Mouse (Mus musculus) liver, embryonic 11.5 days (tissue): ENCODE data around the gene Tmc5. TPM values are rescaled to one million over a fixed set of nuclear protein-coding genes. Genes with fewer than 3 reads are reported as not detected.

ENCODE experiments used
- ATAC-seq: fragments of 200-750 bp; cut with Nextera tagmentation; replicated peaks from 2 replicates; pipeline ENCODE4 v1.8.0; 2017; ENCODE audit warnings: moderate number of reproducible peaks, mild to moderate bottlenecking, moderate TSS enrichment, moderate library complexity; ENCODE audit not compliant: low FRiP score
- DNase-seq: peaks from one replicate; pipeline ENCODE4 v3.0.0-alpha.2; 2017; ENCODE audit warnings: low spot score
- H3K27ac ChIP-seq: fragments of 300-500 bp; sonication (generic); 2 replicates; pipeline ENCODE4 v1.5.1; 2014; ENCODE audit warnings: mild to moderate bottlenecking, low read depth, low read length, control low read depth
- H3K27me3 ChIP-seq: fragments of 300-500 bp; sonication (generic); replicated peaks from 2 replicates; pipeline ENCODE4 v1.6.1; 2014; ENCODE audit warnings: low read length, mixed read lengths; ENCODE audit not compliant: control insufficient read depth, insufficient read depth
- H3K36me3 ChIP-seq: fragments of 300-500 bp; sonication (generic); 2 replicates; pipeline ENCODE4 v1.6.1; 2014; ENCODE audit warnings: mild to moderate bottlenecking, low read length, moderate library complexity, mixed read lengths; ENCODE audit not compliant: control insufficient read depth, insufficient read depth
- H3K4me1 ChIP-seq: fragments of 300-500 bp; sonication (generic); replicated peaks from 2 replicates; pipeline ENCODE4 v1.6.1; 2014; ENCODE audit warnings: low read length, mixed read lengths; ENCODE audit not compliant: control insufficient read depth, insufficient read depth
- H3K4me2 ChIP-seq: fragments of 300-500 bp; sonication (generic); 2 replicates; pipeline ENCODE4 v1.6.1; 2014; ENCODE audit warnings: mild to moderate bottlenecking, control low read depth, moderate library complexity
- H3K4me3 ChIP-seq: fragments of 300-500 bp; sonication (generic); 2 replicates; pipeline ENCODE4 v1.5.1; 2014; ENCODE audit warnings: low read depth, low read length, control low read depth
- H3K9ac ChIP-seq: fragments of 300-500 bp; sonication (generic); 2 replicates; pipeline ENCODE4 v1.6.1; 2014; ENCODE audit warnings: low read depth, low read length, control low read depth
- H3K9me3 ChIP-seq: fragments of 300-500 bp; sonication (generic); 2 replicates; pipeline ENCODE4 v1.6.1; 2016; ENCODE audit warnings: low read length, inconsistent platforms, mixed read lengths; ENCODE audit not compliant: control insufficient read depth
- WGBS: fragments of 180-500 bp; shearing (Covaris S2); extraction: QIAGEN DNeasy Blood & Tissue Kit; methylation state at CpG from one replicate; pipeline ENCODE4 v1.1.7; 2014; 5-methylcytosine and 5-hydroxymethylcytosine counted together
- polyA plus RNA-seq: library from polyadenylated mRNA; unstranded; fragments of >200 nt; fragmentation: Nextera tagmentation; extraction: Ambion mirVana; gene quantifications from 2 replicates; pipeline ENCODE4 v1.2.1, GENCODE M21; 2014

Tmc5 gene
- polyA plus RNA-seq, 1 experiment from 2014 or later = not detected

DNA sequence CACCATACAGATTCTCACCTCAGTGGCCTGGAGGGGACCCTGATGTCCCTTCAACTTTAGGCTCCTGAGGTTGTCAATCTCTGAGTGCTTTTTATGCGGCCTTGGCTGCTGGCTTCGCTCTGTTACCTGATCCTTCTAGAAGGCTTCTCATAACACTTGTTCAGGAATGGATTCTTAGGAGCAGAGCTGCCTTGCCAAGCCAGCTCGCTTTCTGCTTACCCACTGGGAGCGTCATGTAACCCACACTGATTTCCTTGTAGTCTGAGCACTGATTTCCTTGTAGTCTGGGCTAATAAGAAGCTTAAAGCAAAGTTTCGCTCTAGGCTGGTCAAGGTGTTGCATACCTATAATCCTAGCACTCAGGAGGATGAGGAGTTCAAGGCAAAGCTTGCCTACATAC lies 21.0 kb downstream of the Tmc5 start:
- Histone ChIP-seq H3K4me2 (no peak overlapping the region), H3K4me1 (no peaks in the 10 kb centered on the region), H3K9me3 (no peaks in the 10 kb centered on the region), H3K4me3 (no peak overlapping the region), H3K27me3 (no peaks in the 10 kb centered on the region), H3K9ac (no peak overlapping the region), H3K27ac (no peak overlapping the region), H3K36me3 (no peaks in the 10 kb centered on the region)
- 75% methylated on average over 5 of the region's 5 CpGs for WGBS
- no peak for DNase-seq
- no peak for ATAC-seq

DNA sequence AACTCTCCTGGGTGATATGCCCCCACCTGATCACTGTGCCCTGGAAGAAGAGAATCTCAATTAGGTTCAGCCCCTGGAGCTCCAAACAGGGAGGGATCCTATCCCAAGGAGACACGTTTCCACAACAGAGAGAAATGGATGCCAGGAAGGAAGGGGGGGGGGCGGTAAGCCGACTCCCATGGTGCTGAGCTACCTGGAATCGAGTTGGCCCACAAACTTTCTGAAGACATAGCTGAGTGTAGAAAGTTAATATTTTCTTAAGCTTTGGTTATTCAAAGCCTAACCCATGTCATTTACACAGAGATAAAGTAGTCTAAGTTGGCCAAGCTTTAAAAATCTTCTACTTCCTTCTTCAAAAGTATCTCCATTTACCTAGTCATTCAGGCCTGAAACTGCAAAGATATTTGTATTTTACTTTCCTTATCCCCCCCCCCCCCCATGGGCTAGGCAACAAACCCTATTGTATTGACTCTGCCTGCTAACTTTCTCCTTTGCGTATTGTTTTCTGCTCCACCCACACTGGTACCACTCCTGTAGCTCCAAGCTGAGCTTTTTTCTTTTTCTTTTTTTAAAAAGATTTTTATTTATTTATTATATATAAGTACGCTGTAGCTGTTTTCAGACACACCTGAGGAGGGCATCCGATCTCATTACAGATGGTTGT lies 23.3 kb downstream of the Tmc5 start:
- no peaks in the 10 kb centered on the region for H3K4me1 ChIP-seq
- no peak overlapping the region for H3K4me2 ChIP-seq
- DNase-seq (no peak), ATAC-seq (no peak)
- H3K27me3 ChIP-seq = no peaks in the 10 kb centered on the region
- no peak overlapping the region for H3K9ac ChIP-seq
- 83% methylated on average over 7 of the region's 7 CpGs for WGBS
- no peaks in the 10 kb centered on the region for H3K9me3 ChIP-seq
- no peak overlapping the region for H3K27ac ChIP-seq
- no peaks in the 10 kb centered on the region for H3K36me3 ChIP-seq
- H3K4me3 ChIP-seq = no peak overlapping the region

- H3K27ac ChIP-seq = no peak overlapping the region
- no peaks in the 10 kb centered on the region for H3K4me1 ChIP-seq
- no peaks in the 10 kb centered on the region for H3K27me3 ChIP-seq
- H3K9me3 ChIP-seq = no peaks in the 10 kb centered on the region
- no peaks in the 10 kb centered on the region for H3K36me3 ChIP-seq
- no peak for DNase-seq
- no peak overlapping the region for H3K4me2 ChIP-seq
- no peak overlapping the region for H3K4me3 ChIP-seq
- 73% methylated on average over 6 of the region's 6 CpGs for WGBS
- no peak overlapping the region for H3K9ac ChIP-seq
- ATAC-seq = no peak
Measured at GRCm38 (mm10) chr7:118621094-118621493, 24.0 kb downstream of the Tmc5 start.

GRCm38 (mm10) chr7:118627550-118628298 lies 30.6 kb downstream of the Tmc5 start:
- WGBS = 76% methylated on average over 13 of the region's 13 CpGs
- no peak for ATAC-seq
- no peak overlapping the region for H3K27ac ChIP-seq
- H3K9me3 ChIP-seq = no peaks in the 10 kb centered on the region
- H3K4me2 ChIP-seq = no peak overlapping the region
- H3K27me3 ChIP-seq = no peaks in the 10 kb centered on the region
- no peak overlapping the region for H3K4me3 ChIP-seq
- no peaks in the 10 kb centered on the region for H3K36me3 ChIP-seq
- no peaks in the 10 kb centered on the region for H3K4me1 ChIP-seq
- no peak for DNase-seq
- no peak overlapping the region for H3K9ac ChIP-seq

DNA sequence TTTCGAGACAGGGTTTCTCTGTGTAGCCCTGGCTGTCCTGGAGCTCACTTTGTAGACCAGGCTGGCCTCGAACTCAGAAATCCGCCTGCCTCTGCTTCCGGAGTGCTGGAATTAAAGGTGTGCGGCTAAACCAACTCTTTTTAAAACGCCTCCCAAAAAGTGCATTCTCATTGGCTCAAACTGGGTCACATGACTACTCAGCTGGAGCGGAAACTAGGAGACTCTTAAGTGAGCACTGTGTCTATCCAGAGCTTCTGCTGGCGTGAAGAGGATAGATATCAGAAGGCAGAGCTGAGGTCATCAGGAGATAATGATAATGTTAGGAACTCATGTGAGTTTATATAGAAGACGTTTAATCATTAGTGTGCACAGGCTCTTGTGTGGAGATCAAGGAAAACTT lies 36.0 kb downstream of the Tmc5 start:
- no peaks in the 10 kb centered on the region for H3K27me3 ChIP-seq
- H3K9ac ChIP-seq = no peak overlapping the region
- DNase-seq (no peak), ATAC-seq (no peak)
- no peaks in the 10 kb centered on the region for H3K4me1 ChIP-seq
- no peaks in the 10 kb centered on the region for H3K9me3 ChIP-seq
- H3K4me3 ChIP-seq = no peak overlapping the region
- WGBS = 80% methylated on average over 9 of the region's 9 CpGs
- no peak overlapping the region for H3K4me2 ChIP-seq
- H3K27ac ChIP-seq = no peak overlapping the region
- H3K36me3 ChIP-seq = no peaks in the 10 kb centered on the region

- H3K4me2 ChIP-seq = no peak overlapping the region
- no peak overlapping the region for H3K4me3 ChIP-seq
- no peak overlapping the region for H3K27ac ChIP-seq
- H3K36me3 ChIP-seq = no peaks in the 10 kb centered on the region
- ATAC-seq (no peak), DNase-seq (no peak)
- no peaks in the 10 kb centered on the region for H3K27me3 ChIP-seq
- H3K4me1 ChIP-seq = no peaks in the 10 kb centered on the region
- no peaks in the 10 kb centered on the region for H3K9me3 ChIP-seq
- no peak overlapping the region for H3K9ac ChIP-seq
- 77% methylated on average over 7 of the region's 7 CpGs for WGBS
Measured at GRCm38 (mm10) chr7:118633951-118634350, 36.9 kb downstream of the Tmc5 start.

GRCm38 (mm10) chr7:118637466-118637865 lies 40.4 kb downstream of the Tmc5 start:
- H3K9ac ChIP-seq = no peak overlapping the region
- H3K9me3 ChIP-seq = no peaks in the 10 kb centered on the region
- H3K4me2 ChIP-seq = no peak overlapping the region
- no peak overlapping the region for H3K27ac ChIP-seq
- H3K4me3 ChIP-seq = no peak overlapping the region
- ATAC-seq (no peak), DNase-seq (no peak)
- H3K4me1 ChIP-seq = no peaks in the 10 kb centered on the region
- no peaks in the 10 kb centered on the region for H3K27me3 ChIP-seq
- 31% methylated on average over 4 of the region's 4 CpGs for WGBS
- no peaks in the 10 kb centered on the region for H3K36me3 ChIP-seq

DNA sequence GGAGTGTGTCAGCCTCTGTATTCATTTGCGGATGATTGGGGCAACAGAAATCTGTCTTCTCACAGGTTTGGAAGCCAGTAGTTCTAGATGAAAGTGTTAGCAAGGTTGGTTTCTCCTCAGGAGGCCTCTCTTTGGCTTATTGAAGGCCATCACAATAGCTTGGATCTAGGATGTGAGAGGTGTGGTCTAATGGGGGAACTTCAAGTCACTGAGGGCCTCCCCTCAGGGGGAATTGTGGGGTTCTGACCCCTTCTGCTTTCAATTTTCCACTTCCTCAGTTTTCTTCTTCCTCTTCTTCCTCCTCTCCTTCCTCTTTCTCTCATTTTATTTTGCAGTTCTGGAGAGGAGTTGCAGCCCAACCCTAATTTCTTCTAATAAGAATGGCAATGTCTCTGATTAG lies 49.1 kb downstream of the Tmc5 start:
- Histone ChIP-seq H3K27ac (no peak overlapping the region), H3K36me3 (no peaks in the 10 kb centered on the region), H3K4me2 (no peak overlapping the region), H3K9me3 (no peaks in the 10 kb centered on the region), H3K9ac (no peak overlapping the region), H3K4me3 (no peak overlapping the region), H3K4me1 (no peaks in the 10 kb centered on the region), H3K27me3 (no peaks in the 10 kb centered on the region)
- DNase-seq (no peak), ATAC-seq (no peak)
- WGBS = 74% methylated on average over 1 of the region's 1 CpGs

DNA sequence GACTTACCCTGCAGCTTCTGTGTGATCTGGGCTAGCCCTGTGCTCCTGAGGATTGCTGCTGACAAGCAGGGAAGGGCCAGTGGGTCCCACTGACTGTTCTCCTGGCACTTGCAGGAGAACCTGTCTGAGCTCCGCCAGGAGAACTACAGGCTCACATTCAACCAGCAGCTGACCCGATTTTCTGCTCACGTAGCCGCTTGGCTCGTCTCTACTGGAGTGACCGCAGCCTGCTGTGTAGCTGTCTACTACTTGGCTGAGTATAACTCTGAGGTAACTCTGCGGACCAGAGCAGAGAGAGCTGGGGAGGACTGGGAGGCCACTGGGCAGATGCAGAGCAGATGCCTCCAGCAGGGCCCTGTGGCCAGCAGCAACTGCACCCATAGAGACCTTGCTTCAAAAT lies 52.2 kb downstream of the Tmc5 start:
- ATAC-seq (no peak), DNase-seq (no peak)
- Histone ChIP-seq H3K9me3 (no peaks in the 10 kb centered on the region), H3K27ac (no peak overlapping the region), H3K27me3 (no peaks in the 10 kb centered on the region), H3K9ac (no peak overlapping the region), H3K36me3 (no peaks in the 10 kb centered on the region), H3K4me3 (no peak overlapping the region), H3K4me1 (no peaks in the 10 kb centered on the region), H3K4me2 (no peak overlapping the region)
- WGBS = 75% methylated on average over 7 of the region's 7 CpGs
